Mouse (Mus musculus) cerebellum, adult (tissue): ENCODE measurements at regions not wholly inside any gene's neighbourhood (a gene's known extent, or its start where the extent isn't known, plus 50 kb on each side); places are given as distances from the start of the nearest gene placed in this dataset.

ENCODE experiments used
- ATAC-seq: cut with Nextera tagmentation; 2 replicates; pipeline ENCODE4 v1.9.2; 2017; ENCODE audit warnings: mild to moderate bottlenecking, moderate library complexity, mixed read lengths; ENCODE audit not compliant: insufficient number of reproducible peaks, low FRiP score, low TSS enrichment

GRCm38 (mm10) chr17:4281451-4281850, 585.4 kb upstream of the Nox3 start:
- ATAC-seq: no peak

- ATAC-seq: no peak
Measured at GRCm38 (mm10) chr17:4291418-4291817, 595.4 kb upstream of the Nox3 start.

- ATAC-seq: no peak
Measured at GRCm38 (mm10) chr17:4296521-4297155, 600.6 kb upstream of the Nox3 start.

- ATAC-seq: no peak
Measured at GRCm38 (mm10) chr17:4297156-4297535, 601.1 kb upstream of the Nox3 start.

GRCm38 (mm10) chr17:4301142-4301853, 605.2 kb upstream of the Nox3 start:
- no peak for ATAC-seq

- no peak for ATAC-seq
Measured at GRCm38 (mm10) chr17:4311785-4312379, 615.8 kb upstream of the Nox3 start.

GRCm38 (mm10) chr17:4319141-4319540, 623.1 kb upstream of the Nox3 start:
- no peak for ATAC-seq

- no peak for ATAC-seq
Measured at GRCm38 (mm10) chr17:4328810-4329209, 632.7 kb upstream of the Nox3 start.

- no peak for ATAC-seq
Measured at GRCm38 (mm10) chr17:4331650-4332049, 635.6 kb upstream of the Nox3 start.

GRCm38 (mm10) chr17:4333091-4333490, 637.0 kb upstream of the Nox3 start:
- ATAC-seq: no peak

- ATAC-seq: no peak
Measured at GRCm38 (mm10) chr17:4353018-4353417, 641.1 kb upstream of the Arid1b start.

GRCm38 (mm10) chr17:4355506-4356218, 638.5 kb upstream of the Arid1b start:
- ATAC-seq: no peak

- no peak for ATAC-seq
Measured at GRCm38 (mm10) chr17:4360413-4361320, 633.5 kb upstream of the Arid1b start.

- ATAC-seq: no peak
Measured at GRCm38 (mm10) chr17:4365811-4366210, 628.3 kb upstream of the Arid1b start.

GRCm38 (mm10) chr17:4380449-4380848, 613.7 kb upstream of the Arid1b start:
- ATAC-seq: no peak

- ATAC-seq: no peak
Measured at GRCm38 (mm10) chr17:4380873-4381272, 613.3 kb upstream of the Arid1b start.

GRCm38 (mm10) chr17:4381896-4382685, 612.0 kb upstream of the Arid1b start:
- no peak for ATAC-seq

GRCm38 (mm10) chr17:4382716-4383115, 611.4 kb upstream of the Arid1b start:
- no peak for ATAC-seq

- no peak for ATAC-seq
Measured at GRCm38 (mm10) chr17:4387616-4388015, 606.5 kb upstream of the Arid1b start.
